Mouse (Mus musculus) MEL (cell line): ENCODE measurements around the gene Rapgef4. TPM values are rescaled to one million over a fixed set of nuclear protein-coding genes. Genes with fewer than 3 reads are reported as not detected.

Source experiments
- DNase-seq: peaks from one replicate; pipeline ENCODE4 v3.0.0; 2011; ENCODE audit warnings: low read depth, low spot score
- H3K27ac ChIP-seq: 2 replicates; pipeline ENCODE4 v1.5.1; 2012; ENCODE audit warnings: low read depth, mild to moderate bottlenecking, control low read depth, low read length, moderate library complexity; ENCODE audit not compliant: control insufficient read depth
- H3K27me3 ChIP-seq, 2 experiments: fragments of 150-350 bp in 1 of 2; sonication (generic) in 1 of 2; 2 replicates each; pipeline ENCODE4 v1.6.1; 2012; ENCODE audit warnings: low read length in 2 of 2, mild to moderate bottlenecking in 2 of 2, improper control_type of control experiment in 1 of 2, moderate library complexity in 1 of 2; ENCODE audit not compliant: insufficient read depth in 2 of 2, control insufficient read depth in 1 of 2
- H3K36me3 ChIP-seq, 2 experiments: 2 replicates each; pipeline ENCODE4 v1.6.1; 2012 to 2014; ENCODE audit warnings: low read length in 2 of 2, improper control_type of control experiment in 1 of 2, inconsistent platforms in 1 of 2, mild to moderate bottlenecking in 1 of 2; ENCODE audit not compliant: insufficient read depth in 2 of 2, control insufficient read depth in 1 of 2
- H3K4me1 ChIP-seq, 2 experiments: fragments of 150-350 bp in 1 of 2; sonication (generic) in 1 of 2; 2 replicates each; pipeline ENCODE4 v1.6.1; 2012; ENCODE audit warnings: low read length in 2 of 2, improper control_type of control experiment in 1 of 2, mild to moderate bottlenecking in 1 of 2; ENCODE audit not compliant: insufficient read depth in 2 of 2, control insufficient read depth in 1 of 2
- H3K4me3 ChIP-seq, 2 experiments: fragments of 150-350 bp in 1 of 2; sonication (generic) in 1 of 2; 2 replicates each; pipeline ENCODE4 v1.5.1; 2012; ENCODE audit warnings: low read depth in 2 of 2, low read length in 2 of 2, mild to moderate bottlenecking in 2 of 2, moderate library complexity in 2 of 2, control low read depth in 1 of 2, improper control_type of control experiment in 1 of 2; ENCODE audit not compliant: control insufficient read depth in 1 of 2, insufficient read depth in 1 of 2
- H3K79me2 ChIP-seq: 2 replicates; pipeline ENCODE4 v1.6.1; 2012; ENCODE audit warnings: mild to moderate bottlenecking, low read length, moderate library complexity; ENCODE audit not compliant: control insufficient read depth, poor library complexity, insufficient read depth
- H3K9ac ChIP-seq: 2 replicates; pipeline ENCODE4 v1.6.1; 2012; ENCODE audit warnings: low read depth, mild to moderate bottlenecking, control low read depth, low read length, moderate library complexity; ENCODE audit not compliant: control insufficient read depth, poor library complexity, severe bottlenecking
- H3K9me3 ChIP-seq: fragments of 150-350 bp; sonication (generic); replicated peaks from 2 replicates; pipeline ENCODE4 v1.6.1; 2012; ENCODE audit warnings: mild to moderate bottlenecking, low read length, improper control_type of control experiment, moderate library complexity; ENCODE audit not compliant: insufficient read depth
- BHLHE40 ChIP-seq: IDR thresholded peaks from 2 replicates; pipeline ENCODE4 v1.6.1; 2012; ENCODE audit warnings: low read depth, mild to moderate bottlenecking, inconsistent platforms, low read length, improper control_type of control experiment, borderline replicate concordance
- CHD2 ChIP-seq: IDR thresholded peaks from 2 replicates; pipeline ENCODE4 v1.6.1; 2011; ENCODE audit warnings: low read length, improper control_type of control experiment
- CTCF ChIP-seq, 3 experiments: IDR thresholded peaks in 2 of 3; conservative IDR thresholded peaks in 1 of 3; 2 replicates each; pipeline ENCODE4 v1.5.1; 2011 to 2012; ENCODE audit warnings: low read length in 3 of 3, low read depth in 2 of 3, mild to moderate bottlenecking in 2 of 3, improper control_type of control experiment in 1 of 3, inconsistent platforms in 1 of 3, mixed read lengths in 1 of 3, moderate library complexity in 1 of 3; ENCODE audit not compliant: control insufficient read depth in 1 of 3, insufficient read depth in 1 of 3, poor library complexity in 1 of 3, severe bottlenecking in 1 of 3
- EP300 ChIP-seq, 2 experiments: IDR thresholded peaks; 2 replicates each; pipeline ENCODE4 v1.6.1; 2011; ENCODE audit warnings: improper control_type of control experiment in 2 of 2, low read length in 2 of 2, low read depth in 1 of 2, mild to moderate bottlenecking in 1 of 2
- JUND ChIP-seq: IDR thresholded peaks from 2 replicates; pipeline ENCODE4 v1.6.1; 2011; ENCODE audit warnings: low read depth, mild to moderate bottlenecking, improper control_type of control experiment, low read length
- KAT2A ChIP-seq: conservative IDR thresholded peaks from 2 replicates; pipeline ENCODE4 v1.6.1; 2012; ENCODE audit warnings: low read depth, low read length, improper control_type of control experiment, inconsistent platforms
- MYC ChIP-seq: IDR thresholded peaks from 2 replicates; pipeline ENCODE4 v1.6.1; 2011; ENCODE audit warnings: low read depth, mild to moderate bottlenecking, low read length, improper control_type of control experiment, moderate library complexity
- POLR2A ChIP-seq, 2 experiments: IDR thresholded peaks; 2 replicates each; pipeline ENCODE4 v1.6.1; 2011 to 2012; ENCODE audit warnings: low read length in 2 of 2, mild to moderate bottlenecking in 2 of 2, control low read depth in 1 of 2, improper control_type of control experiment in 1 of 2, low read depth in 1 of 2, moderate library complexity in 1 of 2; ENCODE audit not compliant: control insufficient read depth in 1 of 2, insufficient read depth in 1 of 2, poor library complexity in 1 of 2
- POLR2AphosphoS5 ChIP-seq: IDR thresholded peaks from 2 replicates; pipeline ENCODE4 v1.6.1; 2012; ENCODE audit warnings: low read depth, borderline replicate concordance, mild to moderate bottlenecking, inconsistent platforms, low read length, moderate library complexity, mixed read lengths
- RAD21 ChIP-seq: IDR thresholded peaks from 2 replicates; pipeline ENCODE4 v1.6.1; 2011; ENCODE audit warnings: mild to moderate bottlenecking, low read depth, low read length, improper control_type of control experiment
- SMC3 ChIP-seq: IDR thresholded peaks from 2 replicates; pipeline ENCODE4 v1.6.1; 2011; ENCODE audit warnings: low read depth, low read length, improper control_type of control experiment
- ZC3H11A ChIP-seq: IDR thresholded peaks from 2 replicates; pipeline ENCODE4 v1.6.1; 2012; ENCODE audit warnings: low read depth, mild to moderate bottlenecking, inconsistent platforms, low read length, improper control_type of control experiment
- ZKSCAN1 ChIP-seq: IDR thresholded peaks from 2 replicates; pipeline ENCODE4 v1.6.1; 2012; ENCODE audit warnings: low read depth, mild to moderate bottlenecking, inconsistent platforms, low read length, improper control_type of control experiment, moderate library complexity
- polyA plus RNA-seq, 2 experiments: library from polyadenylated mRNA; stranded (reverse) in 1 of 2; unstranded in 1 of 2; fragments of >175 nt in 1 of 2; fragments of >200 nt in 1 of 2; gene quantifications; 2 replicates each; pipeline versions ENCODE4 v1.2.1 to v1.2.4; 2012; ENCODE audit warnings: low replicate concordance in 2 of 2, low read depth in 1 of 2; ENCODE audit not compliant: insufficient read length in 2 of 2, insufficient read depth in 1 of 2, missing spikeins in 1 of 2
- total RNA-seq: library from RNA; depleted of rRNA; stranded (reverse); fragments of 300-350 nt; gene quantifications from 2 replicates; pipeline ENCODE4 v1.2.3, GENCODE M21; 2012

Gene Rapgef4
- total and polyA plus RNA-seq, 3 experiments: not detected

DNA sequence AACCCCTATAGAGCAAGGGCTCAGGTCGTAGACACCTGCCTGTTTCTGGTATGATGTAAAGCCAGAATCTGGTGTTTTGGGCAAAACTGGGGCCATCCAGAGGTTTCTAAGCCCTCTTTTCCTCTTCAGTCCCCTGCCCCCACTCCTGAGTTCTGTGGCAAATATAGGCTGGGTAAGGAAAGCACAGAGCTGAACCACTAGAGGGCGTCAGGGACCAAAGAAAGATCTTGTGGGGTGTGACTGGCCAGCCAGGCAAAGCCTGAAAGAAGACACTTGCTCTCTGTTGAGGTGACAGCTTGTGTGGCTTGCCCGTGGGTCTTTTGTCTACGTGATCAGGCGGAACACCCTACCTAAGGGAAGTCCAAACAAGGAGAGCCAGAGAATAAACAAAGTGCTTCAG is 222.6 kb downstream of the Rapgef4 start:
- Histone ChIP-seq H3K27ac (no peak overlapping the region), H3K4me1 (peaks cover 2 to 12% of the 10 kb centered on the region in 2 experiments; a peak in 3 of 4 replicates), H3K27me3 (peaks cover 0 to 3% of the 10 kb centered on the region in 2 experiments; a peak in 1 of 4 replicates), H3K4me3 (no peak overlapping the region)
- TF ChIP-seq KAT2A: no peak
- TF ChIP-seq BHLHE40: 0 out of 2 replicates have a peak, but pooled peaks have one; percentile 15
- no peak for TF ChIP-seq MYC
- peak; percentile 58 for TF ChIP-seq SMC3
- TF ChIP-seq ZC3H11A: peak; percentile 52
- no peak; the same call in 1 of the 2 replicates for TF ChIP-seq CHD2
- TF ChIP-seq RAD21: peak; percentile 70
- TF ChIP-seq CTCF (IDR thresholded peaks at IDR 0.05 in 2 of 3, conservative IDR thresholded peaks at IDR 0.05 in 1 of 3; ENCODE audit: control insufficient read depth in 1 of 3, insufficient read depth in 1 of 3, low read depth in 2 of 3, low read length in 3 of 3, poor library complexity in 1 of 3, severe bottlenecking in 1 of 3): peak; percentile 62 to 81 (median 73)
- TF ChIP-seq, all 39 proteins: peak for 5
- Histone ChIP-seq H3K36me3 (peaks cover 0 to 17% of the 10 kb centered on the region in 2 experiments; a peak in 2 of 4 replicates), H3K79me2 (no peaks in the 10 kb centered on the region), H3K9ac (no peak overlapping the region), H3K9me3 (no peaks in the 10 kb centered on the region)
- peak; percentile 76 for DNase-seq

DNA sequence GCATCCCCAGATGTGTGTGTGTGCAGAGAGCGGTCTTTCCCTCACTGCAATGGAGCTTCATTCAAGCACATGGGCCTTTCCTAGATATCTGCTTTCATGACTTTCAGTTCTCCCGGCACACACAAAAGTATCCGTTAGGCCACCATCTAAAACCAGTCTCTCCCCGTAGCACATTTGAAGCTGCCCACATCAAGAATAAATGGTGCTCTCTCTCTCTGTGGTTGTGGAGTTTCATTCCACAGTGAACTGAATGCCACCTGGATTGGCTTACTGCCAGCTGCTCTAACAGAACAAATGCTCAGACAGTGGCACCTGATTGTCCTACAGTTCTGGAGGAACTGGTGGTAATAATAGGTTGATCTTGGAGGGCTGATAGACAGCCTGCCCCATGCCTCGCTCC is 224.8 kb downstream of the Rapgef4 start:
- Histone ChIP-seq H3K9me3 (no peaks in the 10 kb centered on the region), H3K4me3 (no peak overlapping the region), H3K36me3 (peaks cover 0 to 17% of the 10 kb centered on the region in 2 experiments; a peak in 2 of 4 replicates), H3K79me2 (no peaks in the 10 kb centered on the region), H3K27ac (no peak overlapping the region), H3K27me3 (peaks cover 6 to 7% of the 10 kb centered on the region in 2 experiments), H3K9ac (no peak overlapping the region), H3K4me1 (peaks cover 2 to 12% of the 10 kb centered on the region in 2 experiments; a peak in 3 of 4 replicates)
- DNase-seq: no peak
- TF ChIP-seq JUND (no peak), POLR2A (IDR thresholded peaks at IDR 0.05; ENCODE audit: control insufficient read depth in 1 of 2, insufficient read depth in 1 of 2, low read depth in 1 of 2, low read length in 2 of 2, poor library complexity in 1 of 2) (no peak), ZKSCAN1 (no peak)

DNA sequence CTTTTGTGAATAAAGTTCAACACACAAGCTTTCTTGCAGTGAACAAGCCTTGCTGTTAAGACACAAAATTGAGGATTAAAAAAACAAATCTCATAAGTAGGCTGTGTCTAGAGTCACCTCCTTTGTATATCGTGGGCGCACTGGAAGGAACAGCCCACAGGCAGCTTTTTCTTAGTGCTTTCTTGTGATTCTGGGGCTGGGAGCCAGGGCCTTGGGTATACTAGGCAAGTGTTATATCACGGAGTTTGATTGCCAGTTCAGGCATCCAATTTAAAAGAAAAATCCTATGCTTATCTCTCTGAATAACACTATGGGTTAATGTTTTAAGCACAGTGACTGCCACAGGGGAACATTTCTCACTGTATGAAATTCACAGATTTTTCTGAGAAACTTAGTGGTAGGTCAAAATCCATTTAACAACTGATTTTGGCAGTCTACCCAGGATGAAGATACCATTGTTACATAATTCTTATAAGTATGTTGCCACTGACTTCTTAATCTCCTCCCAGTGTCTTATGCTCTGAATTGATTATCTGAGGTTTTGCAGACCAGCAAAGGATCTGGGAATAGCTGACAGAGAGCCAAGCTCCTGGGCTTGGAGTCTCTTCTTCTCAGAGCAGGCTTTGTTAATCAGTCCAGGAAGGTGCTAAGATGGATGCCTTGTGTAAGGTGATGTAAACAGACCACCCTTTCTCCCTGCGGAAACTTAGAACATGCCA is 225.6 kb downstream of the Rapgef4 start:
- no peak for TF ChIP-seq POLR2AphosphoS5
- TF ChIP-seq RAD21: no peak
- TF ChIP-seq JUND: no peak
- no peak for TF ChIP-seq EP300 (IDR thresholded peaks at IDR 0.05; ENCODE audit: low read depth in 1 of 2, low read length in 2 of 2)
- TF ChIP-seq, all 39 proteins: peak for 0
- no peaks in the 10 kb centered on the region for H3K79me2 ChIP-seq
- no peak overlapping the region for H3K4me3 ChIP-seq
- H3K9me3 ChIP-seq: no peaks in the 10 kb centered on the region
- no peak for DNase-seq
- H3K9ac ChIP-seq: no peak overlapping the region
- no peak overlapping the region for H3K27ac ChIP-seq
- peaks cover 2 to 6% of the 10 kb centered on the region in 2 experiments; a peak in 3 of 4 replicates for H3K4me1 ChIP-seq
- H3K27me3 ChIP-seq: peaks cover 6 to 7% of the 10 kb centered on the region in 2 experiments
- peaks cover 0 to 14% of the 10 kb centered on the region in 2 experiments; a peak in 2 of 4 replicates for H3K36me3 ChIP-seq
